Mouse (Mus musculus) heart, postnatal 0 days (tissue): ENCODE measurements at regions not wholly inside any gene's neighbourhood (a gene's known extent, or its start where the extent isn't known, plus 50 kb on each side); places are given as distances from the start of the nearest gene placed in this dataset.

Source experiments
- CTCF ChIP-seq: IDR thresholded peaks from 2 replicates; pipeline ENCODE4 v1.5.1; 2016; ENCODE audit warnings: antibody characterized with exemption, control low read depth, low read depth
- EP300 ChIP-seq: IDR thresholded peaks from 2 replicates; pipeline ENCODE4 v1.6.1; 2016; ENCODE audit warnings: antibody characterized with exemption, low read depth

GRCm38 (mm10) chr12:71638246-71638645, 192.6 kb upstream of the Daam1 start:
- TF ChIP-seq CTCF (no peak), EP300 (no peak)
